In the genomic region with DNA sequence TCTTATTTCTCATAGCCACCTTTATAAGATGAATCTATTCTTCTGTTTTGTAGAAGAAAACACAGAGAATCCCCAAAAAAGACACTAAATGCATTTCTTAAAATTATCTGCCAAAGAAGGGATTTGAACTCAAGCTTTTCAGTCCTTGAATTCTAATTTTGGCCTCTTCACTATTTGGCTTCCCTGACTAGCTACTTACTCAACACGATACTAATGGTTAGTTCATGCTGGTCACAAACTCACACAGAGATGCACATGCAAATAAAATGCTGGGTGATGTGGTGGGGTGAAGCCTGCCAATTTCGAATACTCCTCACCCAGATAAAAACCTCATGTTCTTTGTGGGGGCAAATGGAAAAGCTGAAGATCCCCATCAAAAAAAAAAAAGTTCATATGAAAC, we compare ENCODE assay signal across 25 mouse cellular contexts.
"Had no signal": no experiment of that assay in that cellular context is flagged by ENCODE, and none has a peak within 500 bp of the region (broad histone marks: within the 10 kb centered on the region; RNA-seq: fewer than 3 reads in every experiment).

No protein-coding gene starts in this region.

- H3K27me3 ChIP-seq: embryonic facial prominence, embryonic 12.5 days; embryonic facial prominence, embryonic 13.5 days; embryonic facial prominence, embryonic 15.5 days; forebrain, embryonic 12.5 days; forebrain, embryonic 13.5 days; forebrain, embryonic 15.5 days had no signal

- H3K4me3 ChIP-seq: embryonic facial prominence, embryonic 10.5 days; embryonic facial prominence, embryonic 12.5 days; embryonic facial prominence, embryonic 13.5 days; embryonic facial prominence, embryonic 15.5 days; erythroblast, embryonic 14.5 days; forebrain, embryonic 10.5 days; forebrain, embryonic 12.5 days; forebrain, embryonic 13.5 days; forebrain, embryonic 15.5 days; gastrocnemius, adult 2 months; heart, adult 2 months had no signal

- H3K36me3 ChIP-seq: embryonic facial prominence, embryonic 10.5 days; embryonic facial prominence, embryonic 12.5 days; embryonic facial prominence, embryonic 13.5 days; embryonic facial prominence, embryonic 15.5 days; forebrain, embryonic 10.5 days; forebrain, embryonic 12.5 days; forebrain, embryonic 15.5 days had no signal

- H3K4me1 ChIP-seq: embryonic facial prominence, embryonic 10.5 days; embryonic facial prominence, embryonic 12.5 days; forebrain, embryonic 10.5 days; forebrain, embryonic 12.5 days; forebrain, embryonic 13.5 days; forebrain, embryonic 15.5 days had no signal

- H3K27ac ChIP-seq: embryonic facial prominence, embryonic 10.5 days; embryonic facial prominence, embryonic 12.5 days; embryonic facial prominence, embryonic 13.5 days; embryonic facial prominence, embryonic 15.5 days; forebrain, embryonic 10.5 days; forebrain, embryonic 12.5 days; forebrain, embryonic 13.5 days; forebrain, embryonic 15.5 days; gastrocnemius, adult 2 months; heart, adult 2 months had no signal

- H3K4me2 ChIP-seq: embryonic facial prominence, embryonic 12.5 days; embryonic facial prominence, embryonic 13.5 days; embryonic facial prominence, embryonic 15.5 days; forebrain, embryonic 12.5 days; forebrain, embryonic 13.5 days; forebrain, embryonic 15.5 days had no signal

- DNase-seq: cerebellum, adult 9-10 months; cerebellum, adult 9-11 months; cerebellum, postnatal 10 days; cerebellum, postnatal 14 days; cerebellum, postnatal 25 days; cerebellum, postnatal 36 days; embryo, embryonic 11 days; forebrain, postnatal 0 days; gastrocnemius, adult 2 months; gastrocnemius, postnatal 10 days; gastrocnemius, postnatal 14 days; gastrocnemius, postnatal 25 days; gastrocnemius, postnatal 36 days; heart, adult 11 months; heart, adult 18-20 months; heart, adult 2 months had no signal

- H3K9ac ChIP-seq: embryonic facial prominence, embryonic 12.5 days; embryonic facial prominence, embryonic 13.5 days; embryonic facial prominence, embryonic 15.5 days; forebrain, embryonic 12.5 days; forebrain, embryonic 13.5 days; forebrain, embryonic 15.5 days; forebrain, postnatal 0 days had no signal

- H3K9me3 ChIP-seq: embryonic facial prominence, embryonic 10.5 days; embryonic facial prominence, embryonic 12.5 days; embryonic facial prominence, embryonic 13.5 days; embryonic facial prominence, embryonic 15.5 days; forebrain, embryonic 10.5 days; forebrain, embryonic 12.5 days; forebrain, embryonic 13.5 days; forebrain, embryonic 15.5 days had no signal
